Mouse (Mus musculus): ENCODE data around the gene St8sia1. TPM values are rescaled to one million over a fixed set of nuclear protein-coding genes. Genes with fewer than 3 reads are reported as not detected.

St8sia1 gene
- polyA plus RNA-seq, 1 experiment from 2014 or later, result 1.1 TPM

DNA sequence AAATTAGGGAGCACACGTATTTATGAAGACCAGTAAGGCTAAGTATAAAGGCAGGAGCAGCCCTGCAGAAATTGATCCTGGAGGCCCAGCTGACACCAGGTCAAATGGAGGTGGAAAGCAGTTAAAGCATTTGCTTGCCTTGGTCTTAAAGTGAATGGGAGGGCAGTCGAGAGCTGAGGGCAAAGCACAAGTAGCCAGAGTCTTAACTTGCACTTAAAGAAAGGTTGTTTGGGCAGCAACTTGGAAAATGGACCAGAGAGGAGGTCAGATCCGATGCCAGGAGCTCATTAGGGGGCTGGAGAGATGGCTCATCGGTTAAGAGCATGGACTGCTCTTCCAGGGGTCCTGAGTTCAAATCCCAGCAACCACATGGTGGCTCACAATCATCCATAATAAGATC is 70.5 kb downstream of the St8sia1 start:
- no peaks in the 10 kb centered on the region for H3K27me3 ChIP-seq (ENCODE audit: control insufficient read depth, insufficient read depth, low read length)
- H3K9me3 ChIP-seq (ENCODE audit: control insufficient read depth, low read length), result no peaks in the 10 kb centered on the region
- no peak overlapping the region for H3K4me2 ChIP-seq (ENCODE audit: low read length)
- H3K4me3 ChIP-seq (ENCODE audit: control insufficient read depth in 1 of 2, insufficient read depth in 1 of 2, low read depth in 1 of 2, low read length in 2 of 2), result no peak overlapping the region
- no peak for ATAC-seq (ENCODE audit: insufficient number of reproducible peaks, insufficient read depth, low FRiP score, low read depth)
- H3K4me1 ChIP-seq (ENCODE audit: control insufficient read depth in 2 of 2, insufficient read depth in 2 of 2, low read length in 2 of 2), result no peaks in the 10 kb centered on the region
- H3K9ac ChIP-seq (ENCODE audit: low read length), result no peak overlapping the region
- H3K27ac ChIP-seq (replicated peaks in 1 of 2; ENCODE audit: control insufficient read depth in 1 of 2, insufficient read depth in 1 of 2, low read depth in 2 of 2, low read length in 2 of 2), result no peak overlapping the region
- 84% methylated on average over 4 of the region's 4 CpGs for WGBS
- no peaks in the 10 kb centered on the region for H3K36me3 ChIP-seq (ENCODE audit: control insufficient read depth, insufficient read depth, low read length)

DNA sequence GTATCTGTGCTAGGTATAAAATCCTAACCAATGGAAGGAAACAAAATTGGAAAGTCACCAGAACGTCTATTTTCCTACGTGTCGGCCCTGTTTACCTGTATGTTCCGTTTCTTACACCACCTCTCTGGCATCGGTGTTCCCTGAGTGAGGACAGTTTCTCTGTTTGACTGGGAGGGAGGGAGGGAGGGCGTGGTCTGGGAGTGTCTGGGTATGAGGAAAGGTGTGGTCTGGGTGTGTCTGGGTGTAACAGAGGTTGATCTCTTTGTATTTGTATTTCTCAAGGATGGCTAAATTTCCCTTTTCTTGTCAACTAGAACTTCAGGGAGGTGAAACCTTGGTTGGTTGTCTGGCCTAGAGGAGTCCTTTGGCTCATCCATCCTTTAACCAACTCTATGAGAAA is 73.9 kb downstream of the St8sia1 start:
- no peak overlapping the region for H3K9ac ChIP-seq (ENCODE audit: low read length)
- no peaks in the 10 kb centered on the region for H3K9me3 ChIP-seq (ENCODE audit: control insufficient read depth, low read length)
- no peaks in the 10 kb centered on the region for H3K4me1 ChIP-seq (ENCODE audit: control insufficient read depth in 2 of 2, insufficient read depth in 2 of 2, low read length in 2 of 2)
- ATAC-seq (ENCODE audit: insufficient number of reproducible peaks, insufficient read depth, low FRiP score, low read depth), result no peak
- H3K4me2 ChIP-seq (ENCODE audit: low read length), result no peak overlapping the region
- H3K27ac ChIP-seq (replicated peaks in 1 of 2; ENCODE audit: control insufficient read depth in 1 of 2, insufficient read depth in 1 of 2, low read depth in 2 of 2, low read length in 2 of 2), result no peak overlapping the region
- H3K36me3 ChIP-seq (ENCODE audit: control insufficient read depth, insufficient read depth, low read length), result no peaks in the 10 kb centered on the region
- 86% methylated on average over 6 of the region's 6 CpGs for WGBS
- no peaks in the 10 kb centered on the region for H3K27me3 ChIP-seq (ENCODE audit: control insufficient read depth, insufficient read depth, low read length)
- H3K4me3 ChIP-seq (ENCODE audit: control insufficient read depth in 1 of 2, insufficient read depth in 1 of 2, low read depth in 1 of 2, low read length in 2 of 2), result no peak overlapping the region

DNA sequence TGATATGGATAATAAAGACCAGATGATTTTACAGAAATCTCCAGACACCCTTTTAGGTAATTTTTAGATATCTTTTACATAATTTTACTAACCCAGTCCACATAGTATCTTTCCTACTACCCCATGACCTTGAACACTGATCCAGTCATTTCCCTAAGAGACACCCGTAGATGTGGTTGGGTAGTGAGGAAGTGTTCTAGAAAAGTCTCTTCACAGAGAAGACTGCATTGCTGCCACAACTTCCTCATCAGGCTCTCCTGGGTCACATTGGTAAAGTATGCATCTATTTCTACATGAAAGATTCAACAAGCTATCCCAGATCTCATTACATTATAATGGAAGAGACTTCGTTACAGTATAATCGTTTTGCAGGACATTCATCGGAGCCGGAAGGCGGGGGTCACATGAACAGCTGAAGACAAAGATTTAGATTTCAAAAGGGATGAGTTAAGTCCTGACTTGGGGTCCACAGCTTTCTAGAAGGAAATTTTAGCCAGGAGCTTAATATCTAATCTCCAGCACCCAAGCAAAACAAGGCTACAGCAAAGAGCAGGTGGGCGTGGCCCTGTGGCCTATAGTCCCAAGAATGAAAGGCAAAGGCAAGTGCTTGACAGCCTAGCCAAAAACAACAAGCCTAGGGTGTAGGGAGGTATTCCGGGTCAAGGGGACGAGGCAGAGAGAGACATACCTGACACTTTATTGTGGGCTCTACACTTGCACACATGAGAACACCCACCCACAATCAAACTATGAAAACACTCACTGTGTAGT is 75.1 kb downstream of the St8sia1 start:
- no peak overlapping the region for H3K9ac ChIP-seq (ENCODE audit: low read length)
- 79% methylated on average over 9 of the region's 9 CpGs for WGBS
- H3K9me3 ChIP-seq (ENCODE audit: control insufficient read depth, low read length), result no peaks in the 10 kb centered on the region
- H3K27ac ChIP-seq (replicated peaks in 1 of 2; ENCODE audit: control insufficient read depth in 1 of 2, insufficient read depth in 1 of 2, low read depth in 2 of 2, low read length in 2 of 2), result no peak overlapping the region
- H3K4me1 ChIP-seq (ENCODE audit: control insufficient read depth in 2 of 2, insufficient read depth in 2 of 2, low read length in 2 of 2), result no peaks in the 10 kb centered on the region
- no peaks in the 10 kb centered on the region for H3K36me3 ChIP-seq (ENCODE audit: control insufficient read depth, insufficient read depth, low read length)
- H3K27me3 ChIP-seq (ENCODE audit: control insufficient read depth, insufficient read depth, low read length), result no peaks in the 10 kb centered on the region
- no peak overlapping the region for H3K4me3 ChIP-seq (ENCODE audit: control insufficient read depth in 1 of 2, insufficient read depth in 1 of 2, low read depth in 1 of 2, low read length in 2 of 2)
- ATAC-seq (ENCODE audit: insufficient number of reproducible peaks, insufficient read depth, low FRiP score, low read depth), result no peak
- no peak overlapping the region for H3K4me2 ChIP-seq (ENCODE audit: low read length)

DNA sequence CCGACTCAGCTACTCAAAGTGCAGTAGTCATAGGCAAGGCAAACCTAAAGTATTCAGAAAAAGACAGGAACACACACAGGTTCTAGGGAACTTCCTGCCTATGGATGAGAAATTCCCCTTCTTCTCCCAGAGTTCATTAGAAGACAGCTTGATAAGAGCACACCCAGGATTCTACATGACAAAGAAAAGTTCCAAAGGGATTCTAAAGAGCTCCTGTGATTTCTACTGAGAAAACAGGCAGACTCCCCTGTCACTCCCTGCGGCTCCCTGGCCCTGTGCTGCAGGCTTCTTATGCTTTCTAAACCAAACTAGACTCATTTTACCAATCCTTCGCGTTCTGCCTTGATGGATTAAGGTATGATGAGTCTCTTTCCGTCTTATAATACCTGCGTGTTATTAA is 75.9 kb downstream of the St8sia1 start:
- Histone ChIP-seq H3K4me1 (ENCODE audit: control insufficient read depth in 2 of 2, insufficient read depth in 2 of 2, low read length in 2 of 2) (no peaks in the 10 kb centered on the region), H3K9ac (ENCODE audit: low read length) (no peak overlapping the region), H3K36me3 (ENCODE audit: control insufficient read depth, insufficient read depth, low read length) (no peaks in the 10 kb centered on the region), H3K27me3 (ENCODE audit: control insufficient read depth, insufficient read depth, low read length) (no peaks in the 10 kb centered on the region), H3K9me3 (ENCODE audit: control insufficient read depth, low read length) (no peaks in the 10 kb centered on the region), H3K4me3 (ENCODE audit: control insufficient read depth in 1 of 2, insufficient read depth in 1 of 2, low read depth in 1 of 2, low read length in 2 of 2) (no peak overlapping the region), H3K27ac (replicated peaks in 1 of 2; ENCODE audit: control insufficient read depth in 1 of 2, insufficient read depth in 1 of 2, low read depth in 2 of 2, low read length in 2 of 2) (no peak overlapping the region), H3K4me2 (ENCODE audit: low read length) (no peak overlapping the region)
- ATAC-seq (ENCODE audit: insufficient number of reproducible peaks, insufficient read depth, low FRiP score, low read depth), result no peak
- WGBS, result 83% methylated on average over 6 of the region's 6 CpGs

DNA sequence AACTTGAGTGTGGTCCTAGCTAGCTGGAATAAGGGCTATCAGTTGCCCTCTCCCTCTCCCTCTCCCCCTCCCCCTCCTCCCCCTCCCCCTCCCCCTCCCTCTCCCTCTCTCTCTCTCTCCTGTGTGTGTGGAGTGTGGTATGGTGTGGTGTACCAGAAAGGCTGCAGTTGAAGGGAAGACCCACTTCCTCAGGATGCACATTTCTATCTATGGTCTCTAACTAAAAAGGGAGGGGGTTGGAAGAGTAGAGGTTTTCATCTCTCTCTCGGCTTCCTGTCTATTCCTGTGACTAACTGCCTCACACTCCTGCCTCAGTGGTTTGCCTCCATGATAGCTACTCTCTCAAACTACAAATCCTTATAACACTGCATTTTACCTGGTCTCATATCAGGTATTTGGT is 76.9 kb downstream of the St8sia1 start:
- H3K4me3 ChIP-seq (ENCODE audit: control insufficient read depth in 1 of 2, insufficient read depth in 1 of 2, low read depth in 1 of 2, low read length in 2 of 2), result no peak overlapping the region
- H3K27ac ChIP-seq (replicated peaks in 1 of 2; ENCODE audit: control insufficient read depth in 1 of 2, insufficient read depth in 1 of 2, low read depth in 2 of 2, low read length in 2 of 2), result no peak overlapping the region
- no peaks in the 10 kb centered on the region for H3K27me3 ChIP-seq (ENCODE audit: control insufficient read depth, insufficient read depth, low read length)
- no peaks in the 10 kb centered on the region for H3K36me3 ChIP-seq (ENCODE audit: control insufficient read depth, insufficient read depth, low read length)
- no peak overlapping the region for H3K4me2 ChIP-seq (ENCODE audit: low read length)
- no peak overlapping the region for H3K9ac ChIP-seq (ENCODE audit: low read length)
- ATAC-seq (ENCODE audit: insufficient number of reproducible peaks, insufficient read depth, low FRiP score, low read depth), result no peak
- 47% methylated on average over 1 of the region's 1 CpGs for WGBS
- H3K9me3 ChIP-seq (ENCODE audit: control insufficient read depth, low read length), result no peaks in the 10 kb centered on the region
- no peaks in the 10 kb centered on the region for H3K4me1 ChIP-seq (ENCODE audit: control insufficient read depth in 2 of 2, insufficient read depth in 2 of 2, low read length in 2 of 2)

DNA sequence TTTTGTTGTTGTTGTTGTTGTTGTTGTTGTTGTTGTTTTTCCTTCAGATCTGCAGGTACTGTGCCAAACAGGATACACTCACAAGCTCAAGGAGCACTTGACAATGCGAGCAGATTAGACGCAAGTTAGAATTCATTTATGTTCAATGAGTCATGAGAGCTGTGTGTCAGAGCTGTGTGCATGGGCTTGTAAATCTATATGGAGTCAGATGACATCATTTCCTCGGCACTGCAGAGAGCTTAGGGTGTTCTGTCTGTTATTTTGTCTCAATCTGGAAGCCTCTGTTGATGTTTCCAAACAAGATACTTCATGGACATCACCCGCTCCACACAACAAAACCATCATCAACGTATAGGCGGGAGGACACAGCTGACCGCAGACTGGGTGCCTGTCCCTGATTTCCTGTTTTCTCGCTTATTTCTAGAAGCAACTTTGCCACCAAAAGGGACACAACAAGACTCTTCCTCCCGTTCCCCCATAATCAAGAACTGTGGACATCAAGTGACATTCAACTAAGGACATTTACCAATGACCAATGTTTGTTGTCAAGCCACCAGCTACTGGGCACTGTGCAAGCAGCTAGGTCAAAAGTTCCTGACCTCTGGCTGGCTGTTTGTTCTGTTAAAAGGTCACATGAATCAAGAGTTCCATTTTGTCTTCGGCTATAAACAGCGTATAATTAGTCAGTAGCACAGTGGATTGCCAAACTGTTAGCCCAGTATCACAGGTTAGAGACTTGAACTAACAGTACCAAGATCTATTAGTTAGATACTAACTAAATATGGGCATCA is 78.7 kb downstream of the St8sia1 start:
- H3K4me2 ChIP-seq (ENCODE audit: low read length), result no peak overlapping the region
- H3K27ac ChIP-seq (replicated peaks in 1 of 2; ENCODE audit: control insufficient read depth in 1 of 2, insufficient read depth in 1 of 2, low read depth in 2 of 2, low read length in 2 of 2), result no peak overlapping the region
- no peak overlapping the region for H3K9ac ChIP-seq (ENCODE audit: low read length)
- H3K36me3 ChIP-seq (ENCODE audit: control insufficient read depth, insufficient read depth, low read length), result no peaks in the 10 kb centered on the region
- H3K9me3 ChIP-seq (ENCODE audit: control insufficient read depth, low read length), result no peaks in the 10 kb centered on the region
- 81% methylated on average over 11 of the region's 11 CpGs for WGBS
- no peaks in the 10 kb centered on the region for H3K27me3 ChIP-seq (ENCODE audit: control insufficient read depth, insufficient read depth, low read length)
- no peaks in the 10 kb centered on the region for H3K4me1 ChIP-seq (ENCODE audit: control insufficient read depth in 2 of 2, insufficient read depth in 2 of 2, low read length in 2 of 2)
- no peak overlapping the region for H3K4me3 ChIP-seq (ENCODE audit: control insufficient read depth in 1 of 2, insufficient read depth in 1 of 2, low read depth in 1 of 2, low read length in 2 of 2)
- ATAC-seq (ENCODE audit: insufficient number of reproducible peaks, insufficient read depth, low FRiP score, low read depth), result no peak

DNA sequence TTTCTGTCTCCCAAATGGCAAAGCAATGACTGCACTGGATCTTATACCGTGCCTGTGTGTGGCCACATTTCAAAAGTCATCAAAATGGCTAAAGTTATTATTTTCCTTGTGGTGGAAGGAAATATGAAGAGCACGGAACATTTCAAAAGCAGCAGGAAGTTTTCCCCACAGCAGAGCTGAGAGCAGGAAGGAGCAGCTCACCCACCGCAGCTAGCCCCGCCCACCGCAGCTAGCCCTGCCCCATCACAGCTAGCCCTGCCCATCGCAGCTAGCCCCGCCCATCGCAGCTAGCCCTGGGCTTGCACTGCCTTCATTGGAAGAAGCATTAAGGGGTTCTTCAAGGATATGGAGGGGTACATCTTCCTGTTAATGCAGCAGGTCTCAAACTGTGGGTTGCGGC is 80.1 kb downstream of the St8sia1 start:
- Histone ChIP-seq H3K36me3 (ENCODE audit: control insufficient read depth, insufficient read depth, low read length) (no peaks in the 10 kb centered on the region), H3K9me3 (ENCODE audit: control insufficient read depth, low read length) (no peaks in the 10 kb centered on the region), H3K9ac (ENCODE audit: low read length) (no peak overlapping the region), H3K4me2 (ENCODE audit: low read length) (no peak overlapping the region), H3K27me3 (ENCODE audit: control insufficient read depth, insufficient read depth, low read length) (no peaks in the 10 kb centered on the region), H3K4me1 (ENCODE audit: control insufficient read depth in 2 of 2, insufficient read depth in 2 of 2, low read length in 2 of 2) (peaks cover 5 to 6% of the 10 kb centered on the region in 2 experiments; a peak in 3 of 4 replicates), H3K27ac (replicated peaks in 1 of 2; ENCODE audit: control insufficient read depth in 1 of 2, insufficient read depth in 1 of 2, low read depth in 2 of 2, low read length in 2 of 2) (no peak overlapping the region), H3K4me3 (ENCODE audit: control insufficient read depth in 1 of 2, insufficient read depth in 1 of 2, low read depth in 1 of 2, low read length in 2 of 2) (no peak overlapping the region)
- 51% methylated on average over 9 of the region's 9 CpGs for WGBS
- ATAC-seq (ENCODE audit: insufficient number of reproducible peaks, insufficient read depth, low FRiP score, low read depth), result no peak
